Mouse (Mus musculus) liver, embryonic 12.5 days (tissue): ENCODE results near the gene Npas1. TPM values are rescaled to one million over a fixed set of nuclear protein-coding genes. Genes with fewer than 3 reads are reported as not detected.
A peak's percentile ranks its signal among the peaks of the same experiment; 100 is the strongest.

Experiments
- ATAC-seq: fragments of 200-750 bp; cut with Nextera tagmentation; 2 replicates; pipeline ENCODE4 v1.8.0; 2017; ENCODE audit warnings: moderate number of reproducible peaks, mild to moderate bottlenecking, moderate library complexity
- H3K27ac ChIP-seq: fragments of 300-500 bp; sonication (generic); 2 replicates; pipeline ENCODE4 v1.5.1; 2016; ENCODE audit warnings: mild to moderate bottlenecking
- H3K27me3 ChIP-seq: fragments of 300-500 bp; sonication (generic); replicated peaks from 2 replicates; pipeline ENCODE4 v1.6.1; 2016; ENCODE audit warnings: mild to moderate bottlenecking, moderate library complexity
- H3K36me3 ChIP-seq: fragments of 300-500 bp; sonication (generic); 2 replicates; pipeline ENCODE4 v1.6.1; 2016; ENCODE audit warnings: mild to moderate bottlenecking, moderate library complexity
- H3K4me1 ChIP-seq: fragments of 300-500 bp; sonication (generic); 2 replicates; pipeline ENCODE4 v1.6.1; 2016
- H3K4me2 ChIP-seq: fragments of 300-500 bp; sonication (generic); 2 replicates; pipeline ENCODE4 v1.6.1; 2016; ENCODE audit warnings: mild to moderate bottlenecking, moderate library complexity
- H3K4me3 ChIP-seq: fragments of 300-500 bp; sonication (generic); 2 replicates; pipeline ENCODE4 v1.5.1; 2016; ENCODE audit warnings: mild to moderate bottlenecking, moderate library complexity
- H3K9ac ChIP-seq: fragments of 300-500 bp; sonication (generic); 2 replicates; pipeline ENCODE4 v1.6.1; 2016; ENCODE audit warnings: mild to moderate bottlenecking, moderate library complexity
- H3K9me3 ChIP-seq: fragments of 300-500 bp; sonication (generic); replicated peaks from 2 replicates; pipeline ENCODE4 v1.6.1; 2016; ENCODE audit warnings: mild to moderate bottlenecking, moderate library complexity
- WGBS: fragments of 180-500 bp; shearing (Covaris S2); methylation state at CpG from one replicate; pipeline ENCODE4 v1.1.7; 2016; ENCODE audit not compliant: insufficient replicate concordance; 5-methylcytosine and 5-hydroxymethylcytosine counted together
- polyA plus RNA-seq: library from polyadenylated mRNA; unstranded; fragments of >200 nt; fragmentation: Nextera tagmentation; extraction: Ambion mirVana; gene quantifications from 2 replicates; pipeline ENCODE4 v1.2.1, GENCODE M21; 2016

Gene Npas1
- polyA plus RNA-seq = 0.33 and 0.36 TPM in 2 replicates

DNA sequence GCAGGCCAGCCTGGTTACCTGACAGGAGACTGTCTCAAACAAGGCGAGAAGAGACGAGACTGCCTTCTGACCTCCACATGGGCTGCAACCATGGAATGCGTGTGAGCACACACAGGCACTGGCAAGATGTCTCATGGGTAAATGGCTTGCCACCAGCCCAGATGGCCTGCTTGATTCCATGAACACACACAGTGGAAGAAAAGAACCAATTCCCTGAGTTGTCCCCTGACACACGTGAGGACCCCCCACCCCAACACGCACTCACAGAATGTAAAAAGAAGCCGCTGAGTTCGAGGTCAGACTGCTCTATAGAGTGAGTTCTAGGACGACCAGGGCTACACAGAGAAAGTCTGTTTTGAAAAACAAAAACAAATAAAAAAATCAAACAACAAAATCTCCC lies at the start of gene Npas1:
Gene Npas1 (minus strand): TSS at position 101 of the 400 bp plus-strand sequence.
- H3K36me3 ChIP-seq = no peaks in the 10 kb centered on the region
- no peaks in the 10 kb centered on the region for H3K9me3 ChIP-seq
- H3K27ac ChIP-seq = no peak within 1 kb of the TSS
- peaks cover 76% of the 10 kb centered on the region for H3K27me3 ChIP-seq
- H3K4me3 ChIP-seq = peak within 1 kb of the TSS; percentile 34
- peaks cover 23% of the 10 kb centered on the region for H3K4me1 ChIP-seq
- peak within 1 kb of the TSS; percentile 55 for H3K4me2 ChIP-seq
- H3K9ac ChIP-seq = no peak within 1 kb of the TSS
- no peak for ATAC-seq
- 73% methylated on average over 8 of the region's 8 CpGs for WGBS

DNA sequence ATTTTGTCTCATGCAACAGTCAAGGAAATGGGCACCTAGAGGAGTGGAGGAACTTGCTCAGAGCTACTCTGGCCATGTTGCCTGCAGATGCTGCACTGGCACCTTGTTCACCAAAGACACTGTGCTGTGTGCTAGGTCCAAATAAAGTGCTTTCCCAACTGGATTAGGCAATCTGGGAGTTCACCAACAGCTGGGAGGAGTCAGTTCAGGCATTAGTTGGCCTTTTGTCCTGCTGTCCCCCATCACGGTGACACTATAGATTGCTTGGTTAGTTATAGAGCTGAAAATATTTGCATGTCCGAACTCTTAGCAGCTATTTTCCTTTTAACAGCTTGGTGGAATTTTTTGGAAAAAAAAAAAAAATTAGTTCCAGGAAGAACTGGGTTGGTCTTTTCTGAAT lies 48.5 kb upstream of the Npas1 start:
- H3K36me3 ChIP-seq = peaks cover 11% of the 10 kb centered on the region
- H3K4me1 ChIP-seq = no peaks in the 10 kb centered on the region
- H3K9ac ChIP-seq = no peak overlapping the region
- 0 out of 2 replicates have a peak, but pooled peaks have one; percentile 27 for ATAC-seq
- no peak overlapping the region for H3K27ac ChIP-seq
- H3K4me2 ChIP-seq = no peak overlapping the region
- H3K27me3 ChIP-seq = no peaks in the 10 kb centered on the region
- no peaks in the 10 kb centered on the region for H3K9me3 ChIP-seq
- whole genome bisulfite sequencing = 69% methylated on average over 2 of the region's 2 CpGs
- H3K4me3 ChIP-seq = no peak overlapping the region

DNA sequence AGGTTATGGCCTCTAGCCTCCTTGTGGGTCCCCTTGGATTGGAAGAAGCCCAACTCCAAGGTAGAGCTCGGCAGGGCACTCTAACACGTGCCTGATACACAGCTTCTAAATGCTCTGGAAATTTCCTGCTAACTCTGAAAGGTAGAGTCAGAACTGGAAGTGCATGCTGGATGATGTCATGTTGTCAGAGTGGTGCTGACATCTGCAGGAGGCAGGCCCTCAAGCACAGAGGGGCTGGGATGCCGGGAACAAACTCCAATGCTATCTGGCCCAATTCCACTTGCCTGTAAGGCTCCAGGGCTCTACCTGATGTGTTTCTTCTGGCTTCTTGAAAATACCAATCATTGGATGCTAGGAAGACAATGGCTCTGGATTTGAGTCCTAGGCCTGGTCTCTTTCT lies 47.9 kb upstream of the Npas1 start:
- H3K4me1 ChIP-seq = peaks cover under 1% of the 10 kb centered on the region; the same call in 1 of the 2 replicates
- WGBS = 74% methylated on average over 3 of the region's 3 CpGs
- no peak overlapping the region for H3K27ac ChIP-seq

DNA sequence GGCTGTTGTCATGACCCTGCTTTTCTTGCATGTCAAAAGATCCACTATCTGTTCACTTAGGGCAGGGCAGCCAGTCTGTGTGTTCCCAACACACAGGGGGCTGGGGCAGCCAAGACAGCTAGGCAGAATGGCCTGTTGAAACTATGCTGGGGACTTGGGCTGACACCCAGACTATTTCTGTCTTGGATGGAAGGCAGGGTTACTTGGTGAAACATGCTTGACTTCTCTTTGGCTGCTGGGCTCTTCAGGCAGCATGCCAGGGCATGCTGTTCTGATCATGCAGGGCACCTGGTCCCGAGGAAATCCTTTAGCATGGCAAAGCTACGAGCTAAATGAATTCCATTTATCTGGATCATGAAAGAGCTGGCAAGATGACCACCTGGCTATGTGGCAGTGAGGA lies 46.8 kb upstream of the Npas1 start:
- Histone ChIP-seq H3K4me3 (no peak overlapping the region), H3K27ac (no peak overlapping the region), H3K4me2 (no peak overlapping the region), H3K9ac (no peak overlapping the region), H3K9me3 (no peaks in the 10 kb centered on the region), H3K4me1 (peaks cover 6% of the 10 kb centered on the region; the same call in 1 of the 2 replicates), H3K36me3 (peaks cover 6% of the 10 kb centered on the region; the same call in 1 of the 2 replicates), H3K27me3 (no peaks in the 10 kb centered on the region)
- WGBS = 75% methylated on average over 2 of the region's 2 CpGs
- ATAC-seq = no peak

More for the DNA sequence above, 47.9 kb upstream of the Npas1 start:
- no peak for ATAC-seq
- peaks cover 6% of the 10 kb centered on the region; the same call in 1 of the 2 replicates for H3K36me3 ChIP-seq
- H3K9ac ChIP-seq = no peak overlapping the region
- H3K4me2 ChIP-seq = no peak overlapping the region
- no peaks in the 10 kb centered on the region for H3K27me3 ChIP-seq
- H3K9me3 ChIP-seq = no peaks in the 10 kb centered on the region
- no peak overlapping the region for H3K4me3 ChIP-seq

- no peak overlapping the region for H3K27ac ChIP-seq
- no peak for ATAC-seq
- no peak overlapping the region for H3K4me3 ChIP-seq
- H3K4me2 ChIP-seq = no peak overlapping the region
- peaks cover 15% of the 10 kb centered on the region; the same call in 1 of the 2 replicates for H3K36me3 ChIP-seq
- H3K9me3 ChIP-seq = no peaks in the 10 kb centered on the region
- peaks cover 6% of the 10 kb centered on the region; the same call in 1 of the 2 replicates for H3K4me1 ChIP-seq
- WGBS = 80% methylated on average over 2 of the region's 2 CpGs
- no peaks in the 10 kb centered on the region for H3K27me3 ChIP-seq
- no peak overlapping the region for H3K9ac ChIP-seq
Observed at GRCm38 (mm10) chr7:16519310-16519709, 41.8 kb upstream of the Npas1 start.

- H3K4me1 ChIP-seq = peaks cover 6% of the 10 kb centered on the region; the same call in 1 of the 2 replicates
- 83% methylated on average over 5 of the region's 5 CpGs for WGBS
- H3K4me3 ChIP-seq = no peak overlapping the region
- no peak overlapping the region for H3K4me2 ChIP-seq
- peaks cover 16% of the 10 kb centered on the region; the same call in 1 of the 2 replicates for H3K36me3 ChIP-seq
- H3K27me3 ChIP-seq = no peaks in the 10 kb centered on the region
- H3K9ac ChIP-seq = no peak overlapping the region
- no peak overlapping the region for H3K27ac ChIP-seq
- no peak for ATAC-seq
- H3K9me3 ChIP-seq = no peaks in the 10 kb centered on the region
Observed at GRCm38 (mm10) chr7:16517198-16517597, 39.7 kb upstream of the Npas1 start.

DNA sequence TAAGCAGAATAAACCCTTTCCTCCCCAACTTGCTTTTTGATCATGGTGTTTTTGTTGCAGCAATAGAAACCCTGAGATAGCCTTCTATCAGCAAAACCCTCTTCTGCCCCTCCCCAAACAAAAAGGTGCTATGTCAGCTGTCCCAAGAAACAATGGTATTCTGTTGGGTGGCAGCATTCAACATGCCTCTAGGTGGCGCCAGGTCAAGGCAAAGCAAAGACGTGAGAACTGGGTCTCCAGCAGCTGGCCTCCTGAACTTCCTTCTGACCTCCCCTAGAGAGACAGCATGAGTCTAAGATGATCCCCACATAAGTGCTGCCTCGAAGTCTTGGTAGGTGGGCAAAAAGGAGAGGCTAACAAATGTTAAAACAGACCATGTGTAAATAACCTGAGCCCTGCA lies 29.8 kb upstream of the Npas1 start:
- Histone ChIP-seq H3K36me3 (peaks cover 63% of the 10 kb centered on the region), H3K4me2 (no peak overlapping the region), H3K27me3 (no peaks in the 10 kb centered on the region), H3K9ac (no peak overlapping the region), H3K4me1 (no peaks in the 10 kb centered on the region), H3K9me3 (no peaks in the 10 kb centered on the region), H3K4me3 (no peak overlapping the region), H3K27ac (no peak overlapping the region)
- peak; percentile 21; the same call in 1 of the 2 replicates for ATAC-seq
- 10% methylated on average over 3 of the region's 3 CpGs for WGBS

DNA sequence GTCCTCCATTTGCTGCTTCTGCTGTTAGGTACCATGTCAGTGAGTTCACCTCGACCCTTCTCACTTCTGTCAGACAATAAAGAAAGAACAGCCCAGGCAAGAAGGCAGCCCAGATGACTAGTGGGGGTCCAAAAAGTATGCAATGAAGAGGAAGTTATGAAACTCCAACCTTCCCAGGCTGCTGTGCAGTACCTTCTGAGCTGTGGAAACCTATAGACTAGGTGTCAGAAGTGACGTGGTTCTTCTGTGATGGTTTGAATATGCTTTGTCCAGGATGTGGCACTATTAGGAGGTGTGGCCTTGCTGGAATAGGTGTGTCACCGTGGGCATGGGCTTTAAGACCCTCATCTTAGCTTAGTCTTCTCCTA lies 27.7 kb upstream of the Npas1 start:
- Histone ChIP-seq H3K9ac (no peak overlapping the region), H3K4me1 (no peaks in the 10 kb centered on the region), H3K9me3 (no peaks in the 10 kb centered on the region), H3K27ac (no peak overlapping the region), H3K27me3 (no peaks in the 10 kb centered on the region), H3K4me2 (no peak overlapping the region), H3K36me3 (peaks cover 49% of the 10 kb centered on the region), H3K4me3 (no peak overlapping the region)
- whole genome bisulfite sequencing = 63% methylated on average over 3 of the region's 3 CpGs
- ATAC-seq = peak; percentile 10; the same call in 1 of the 2 replicates

DNA sequence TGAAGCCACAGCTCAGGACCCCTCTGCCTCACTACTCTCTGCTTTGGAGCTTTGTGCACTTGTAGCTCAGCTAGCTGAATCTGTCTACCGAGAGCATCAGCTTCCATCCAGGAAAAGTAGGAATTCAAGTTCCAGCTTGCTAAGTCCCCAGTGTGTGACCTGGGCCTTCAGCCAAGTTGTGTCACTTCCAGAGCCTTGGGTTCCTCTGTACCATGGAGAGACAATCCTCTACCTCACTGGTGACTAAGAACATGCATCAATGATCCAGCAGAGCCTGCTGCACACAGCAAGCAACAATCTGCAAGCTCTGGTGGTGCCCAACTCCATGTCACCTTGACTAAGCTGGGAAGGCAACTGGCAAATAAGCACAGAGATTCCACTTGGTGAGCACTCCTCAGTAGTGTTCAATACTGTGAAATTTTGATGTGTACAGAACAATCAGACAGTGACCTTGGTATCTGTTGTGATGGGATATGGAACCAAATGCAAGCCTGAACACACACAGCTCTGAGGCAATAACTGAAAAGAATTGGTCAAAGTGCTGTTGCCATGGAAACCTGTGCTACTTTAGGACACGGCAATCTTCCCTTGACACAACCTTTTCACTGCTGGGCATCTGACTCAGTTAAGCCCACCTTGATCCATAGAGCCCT lies 27.2 kb upstream of the Npas1 start:
- Histone ChIP-seq H3K27ac (0 out of 2 replicates have a peak overlapping the region, but pooled peaks have one; percentile 6), H3K27me3 (no peaks in the 10 kb centered on the region), H3K4me3 (no peak overlapping the region), H3K9ac (no peak overlapping the region), H3K4me2 (no peak overlapping the region), H3K9me3 (no peaks in the 10 kb centered on the region), H3K4me1 (no peaks in the 10 kb centered on the region), H3K36me3 (peaks cover 45% of the 10 kb centered on the region)
- 82% methylated on average over 2 of the region's 2 CpGs for WGBS
- ATAC-seq = peak; percentile 44; the same call in 1 of the 2 replicates

DNA sequence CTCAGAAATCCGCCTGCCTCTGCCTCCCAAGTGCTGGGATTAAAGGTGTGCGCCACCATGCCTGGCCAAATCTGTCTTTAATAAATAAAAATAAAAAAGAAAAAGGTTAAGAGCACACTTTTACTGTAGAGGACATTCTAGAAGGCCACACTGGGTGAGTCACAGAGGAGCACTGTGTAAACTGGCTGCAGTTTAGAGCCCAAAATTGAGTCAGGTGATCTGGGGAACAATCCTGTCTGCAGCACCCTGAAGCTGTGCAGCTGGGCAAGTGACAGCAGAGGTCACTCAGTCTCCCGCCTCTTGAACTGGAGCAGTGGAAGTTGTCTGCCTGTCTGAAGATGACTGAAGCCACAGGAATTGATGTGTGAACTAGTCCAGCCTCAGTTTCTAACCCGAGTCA lies 24.0 kb upstream of the Npas1 start:
- Histone ChIP-seq H3K27me3 (no peaks in the 10 kb centered on the region), H3K4me2 (no peak overlapping the region), H3K9ac (no peak overlapping the region), H3K9me3 (no peaks in the 10 kb centered on the region), H3K36me3 (peaks cover 59% of the 10 kb centered on the region), H3K4me1 (no peaks in the 10 kb centered on the region), H3K27ac (no peak overlapping the region), H3K4me3 (no peak overlapping the region)
- ATAC-seq = no peak
- 76% methylated on average over 4 of the region's 4 CpGs for WGBS

- H3K9ac ChIP-seq = no peak overlapping the region
- 81% methylated on average over 6 of the region's 6 CpGs for WGBS
- H3K4me1 ChIP-seq = no peaks in the 10 kb centered on the region
- no peak overlapping the region for H3K4me2 ChIP-seq
- ATAC-seq = no peak
- no peak overlapping the region for H3K27ac ChIP-seq
- H3K36me3 ChIP-seq = peaks cover 54% of the 10 kb centered on the region
- no peaks in the 10 kb centered on the region for H3K27me3 ChIP-seq
- no peak overlapping the region for H3K4me3 ChIP-seq
- H3K9me3 ChIP-seq = no peaks in the 10 kb centered on the region
Observed at GRCm38 (mm10) chr7:16499671-16500104, 22.2 kb upstream of the Npas1 start.

- H3K27ac ChIP-seq = no peak overlapping the region
- ATAC-seq = no peak
- no peak overlapping the region for H3K4me2 ChIP-seq
- no peaks in the 10 kb centered on the region for H3K27me3 ChIP-seq
- no peak overlapping the region for H3K4me3 ChIP-seq
- no peak overlapping the region for H3K9ac ChIP-seq
- no peaks in the 10 kb centered on the region for H3K9me3 ChIP-seq
- WGBS = 62% methylated on average over 3 of the region's 3 CpGs
- H3K36me3 ChIP-seq = peaks cover 29% of the 10 kb centered on the region
- H3K4me1 ChIP-seq = no peaks in the 10 kb centered on the region
Observed at GRCm38 (mm10) chr7:16496260-16496659, 18.7 kb upstream of the Npas1 start.
